Mouse (Mus musculus) hindlimb bud, embryonic 11.5 days (tissue): ENCODE results near the gene Sema3a.

Experiments
- DNase-seq: peaks from one replicate; pipeline ENCODE4 v3.0.0-alpha.2; 2012; ENCODE audit warnings: low read depth, low spot score; ENCODE audit errors: extremely low spot score

Sema3a gene

DNA sequence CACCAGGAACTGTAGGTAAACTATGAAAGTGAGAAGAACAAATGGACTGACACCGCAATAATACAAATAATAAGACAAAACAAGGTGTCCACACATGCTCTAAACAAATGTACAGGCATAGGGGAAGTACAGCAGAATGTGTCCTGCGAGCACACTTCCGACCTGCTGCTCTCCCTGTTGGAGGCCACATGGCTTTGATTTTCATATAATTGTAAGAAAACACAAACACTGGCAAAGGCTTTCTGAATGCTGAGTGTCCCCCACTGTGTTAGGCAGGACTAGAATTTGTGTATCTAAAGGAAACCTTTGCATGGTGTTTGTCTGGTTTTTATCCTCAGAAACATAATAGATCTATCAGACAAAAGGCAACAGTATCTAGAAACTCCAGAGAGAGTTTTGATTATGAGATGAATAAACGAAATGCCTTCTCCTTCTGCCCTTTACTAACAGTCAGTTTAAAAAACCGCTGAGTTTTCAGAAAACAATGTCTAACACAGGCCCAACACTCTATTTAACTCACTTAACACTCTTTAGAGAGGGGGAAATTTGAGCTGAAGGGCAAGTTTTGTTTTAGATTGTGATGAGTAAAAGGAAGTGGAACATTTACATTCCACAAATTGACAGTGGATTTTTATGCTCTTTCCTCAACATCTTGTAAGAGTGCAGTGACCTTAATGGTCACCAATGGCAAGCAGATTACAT, 193.7 kb downstream of the Sema3a start:
- no peak for DNase-seq

DNA sequence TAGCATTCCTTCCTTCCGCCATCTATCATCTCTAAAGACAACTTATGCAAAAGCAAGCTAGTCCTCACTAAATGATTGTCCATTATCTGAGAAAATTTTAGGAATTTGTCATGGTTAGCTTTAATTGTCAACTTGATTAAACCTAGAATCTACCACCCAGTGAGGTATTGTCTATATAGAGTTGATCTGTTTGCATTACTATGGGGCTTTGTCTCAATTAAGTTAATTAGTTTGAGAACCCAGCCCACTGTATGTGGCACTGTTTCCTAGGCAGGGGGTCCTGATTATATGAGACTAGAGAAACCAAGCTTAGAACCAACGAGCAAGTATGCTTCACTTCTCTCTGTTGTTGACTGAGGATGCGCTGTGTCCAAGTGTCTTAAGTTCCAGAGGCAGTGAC, 194.9 kb downstream of the Sema3a start:
- DNase-seq: no peak

DNA sequence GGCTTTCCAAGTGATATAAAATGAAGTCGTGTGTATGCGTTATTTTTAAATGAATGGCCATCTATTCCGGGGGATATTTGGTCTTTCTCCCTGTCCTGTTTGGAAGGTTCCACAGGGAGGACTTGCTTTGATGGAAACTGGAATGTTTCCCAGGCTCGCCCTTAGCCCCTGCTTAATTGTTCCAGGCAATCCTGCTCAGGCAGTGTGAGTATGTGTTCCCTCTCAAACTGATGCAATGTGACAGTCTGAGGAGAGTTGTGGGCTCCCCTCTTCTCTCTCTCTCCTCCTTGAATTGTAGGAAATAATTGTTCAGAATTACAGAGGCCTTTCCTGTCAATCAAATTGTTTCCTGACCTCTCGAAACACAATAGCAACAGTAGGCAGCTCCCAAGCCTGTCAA, 202.1 kb downstream of the Sema3a start:
- no peak for DNase-seq

DNA sequence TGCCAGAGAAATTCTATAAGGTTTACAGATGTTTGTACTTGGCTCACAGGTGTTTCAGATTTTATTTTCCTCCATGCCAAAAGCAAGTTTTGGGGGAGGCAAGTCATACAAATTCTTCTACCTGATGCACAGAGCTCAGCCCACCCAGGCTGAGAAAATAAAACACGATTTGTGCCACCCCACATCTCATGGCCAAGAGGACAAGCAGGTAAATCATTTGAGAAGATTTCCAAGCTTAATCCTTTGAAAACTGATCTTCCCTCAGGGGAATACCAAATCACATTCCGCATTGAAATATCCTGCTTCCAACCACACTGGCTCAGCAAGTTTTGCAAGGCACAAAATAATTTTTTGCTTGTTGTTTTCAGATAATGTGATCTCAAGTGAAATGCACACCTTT, 206.2 kb downstream of the Sema3a start:
- DNase-seq: no peak

- DNase-seq: no peak
Observed at GRCm38 (mm10) chr5:13337665-13338064, 212.5 kb downstream of the Sema3a start.

DNA sequence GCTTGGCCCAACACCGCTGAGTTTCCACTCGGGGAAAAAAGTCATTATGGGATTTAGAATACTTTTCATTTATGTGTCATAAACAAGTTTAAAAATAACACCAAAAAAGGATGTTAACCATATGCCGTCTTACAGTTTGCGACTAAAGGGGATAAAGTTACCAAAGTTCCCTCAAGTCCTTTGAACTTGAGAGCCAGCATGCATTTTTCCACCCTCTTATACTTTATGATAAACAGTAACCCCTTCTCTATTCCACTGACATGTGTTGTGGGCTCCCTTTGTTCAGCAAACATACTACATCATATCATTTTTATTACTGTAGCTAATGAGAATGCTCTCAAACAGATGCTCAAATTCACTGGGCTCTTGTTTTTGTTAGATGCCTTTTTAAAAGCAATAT, 221.9 kb downstream of the Sema3a start:
- DNase-seq: no peak

DNA sequence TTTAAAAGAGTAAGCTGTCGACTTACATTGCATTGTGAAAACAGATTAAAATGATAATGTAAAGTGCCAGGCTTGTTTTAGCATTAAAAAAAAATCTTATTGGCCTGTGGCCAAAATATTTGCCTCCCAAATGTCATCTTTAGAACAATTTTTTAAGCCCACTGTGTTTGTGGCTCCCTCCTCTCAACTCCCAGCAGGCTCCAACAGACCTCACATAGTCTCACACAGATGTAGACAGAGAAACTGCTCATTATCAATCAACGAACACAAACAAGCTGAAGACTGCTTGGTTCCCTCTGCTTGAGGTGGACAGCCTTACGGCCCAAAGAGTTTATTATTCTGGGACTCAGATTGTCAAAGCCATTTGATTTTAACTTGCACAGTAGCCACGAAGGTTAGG, 226.4 kb downstream of the Sema3a start:
- DNase-seq: no peak

GRCm38 (mm10) chr5:13352995-13353394, 227.8 kb downstream of the Sema3a start:
- DNase-seq: no peak

- DNase-seq: no peak
Observed at GRCm38 (mm10) chr5:13353539-13353938, 228.3 kb downstream of the Sema3a start.

- DNase-seq: no peak
Observed at GRCm38 (mm10) chr5:13354913-13355312, 229.7 kb downstream of the Sema3a start.

DNA sequence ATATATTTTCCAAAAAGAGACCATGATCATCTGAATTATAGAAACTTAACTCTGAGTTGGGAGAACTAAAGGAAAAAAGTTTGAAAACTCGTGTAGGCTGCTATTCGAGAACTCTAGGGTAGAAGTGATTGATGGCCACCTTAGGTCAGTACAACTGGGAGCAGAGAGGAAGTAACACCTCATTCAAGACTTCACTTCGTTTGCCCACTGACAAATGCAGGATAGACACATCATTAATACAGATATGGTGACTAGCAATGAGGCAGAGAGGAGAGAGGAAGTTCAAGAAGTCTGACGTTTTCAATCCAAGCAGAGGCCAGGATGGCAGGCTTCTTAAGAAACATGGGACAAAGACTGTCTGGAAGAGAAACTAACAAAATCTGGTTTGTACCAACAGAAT, 233.6 kb downstream of the Sema3a start:
- no peak for DNase-seq

DNA sequence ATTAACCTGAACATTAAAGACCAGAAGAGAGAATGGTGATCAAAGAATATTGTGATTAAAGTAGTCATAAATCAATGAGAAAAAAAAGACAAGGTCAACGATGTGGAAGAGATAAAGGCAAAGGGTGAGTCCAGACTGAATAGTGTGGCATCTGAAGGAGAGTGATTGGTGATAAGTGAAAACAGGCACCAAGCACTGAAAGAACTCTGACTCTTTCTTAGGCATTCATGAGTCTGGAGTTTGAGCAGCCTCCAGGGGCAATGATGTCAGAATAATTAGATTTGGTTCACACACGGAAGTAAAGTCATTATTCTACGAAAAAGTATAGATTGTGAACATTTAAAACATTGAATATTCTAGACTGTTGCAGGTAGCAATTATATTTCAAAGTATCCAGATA, 235.5 kb downstream of the Sema3a start:
- DNase-seq: no peak

- DNase-seq: no peak
Observed at GRCm38 (mm10) chr5:13365108-13365507, 239.9 kb downstream of the Sema3a start.

DNA sequence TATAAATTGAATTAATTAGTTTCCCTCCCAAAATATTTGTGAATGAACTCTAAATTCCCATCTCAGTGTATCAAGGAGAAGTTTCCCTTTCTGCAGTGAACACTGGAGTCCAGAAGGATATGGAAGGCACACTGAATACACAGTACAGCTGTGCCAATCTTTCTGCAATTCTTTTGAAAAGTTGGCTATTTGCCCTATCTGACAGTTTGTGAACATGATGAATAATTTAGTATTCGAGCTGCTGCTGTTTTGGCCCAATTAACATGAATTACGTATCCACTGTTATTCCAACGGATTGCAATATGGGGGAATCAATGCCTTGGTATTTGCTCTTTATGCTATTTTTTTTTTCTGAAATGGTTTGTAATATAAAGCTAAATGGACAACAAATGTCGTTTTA, 254.0 kb downstream of the Sema3a start:
- no peak for DNase-seq

- DNase-seq: no peak
Observed at GRCm38 (mm10) chr5:13384047-13384446, 258.8 kb downstream of the Sema3a start.

GRCm38 (mm10) chr5:13384714-13385113, 259.5 kb downstream of the Sema3a start:
- DNase-seq: no peak

DNA sequence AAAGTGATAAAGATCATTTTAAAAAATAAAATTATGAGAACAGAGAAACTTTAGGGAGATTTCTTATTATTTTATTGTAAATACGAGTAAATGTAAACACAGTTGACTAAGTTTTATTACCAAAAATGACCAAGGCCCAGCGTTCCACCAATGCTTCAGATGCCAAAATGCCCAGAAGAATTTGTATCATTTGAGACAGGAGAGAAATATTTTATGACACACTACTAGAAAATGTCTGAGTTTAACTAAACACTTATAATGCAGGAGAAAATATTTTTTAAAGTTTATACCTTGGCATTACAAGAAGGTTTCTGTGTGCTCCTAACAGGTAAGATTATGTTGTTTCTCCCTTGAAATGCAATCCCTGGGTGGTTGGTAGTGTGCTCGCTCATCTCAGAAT, 261.4 kb downstream of the Sema3a start:
- no peak for DNase-seq

DNA sequence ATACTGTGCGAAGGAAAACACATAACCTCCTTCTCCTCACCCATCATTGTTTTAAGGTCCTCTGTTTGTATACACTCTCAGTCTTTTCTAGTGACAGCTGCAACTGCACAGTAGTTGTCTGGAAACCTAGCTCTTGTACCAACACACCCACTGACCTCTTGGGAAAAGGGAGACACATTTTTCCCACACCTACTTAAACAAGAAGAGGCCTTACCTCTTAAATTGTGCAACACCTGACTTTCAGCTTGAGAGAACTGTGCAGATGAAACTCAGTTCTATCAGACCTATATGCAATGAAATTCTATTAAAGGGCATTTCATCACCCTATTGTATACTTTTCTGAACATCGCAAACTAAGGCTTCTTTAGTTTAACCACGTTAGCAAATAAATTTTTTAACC, 262.5 kb downstream of the Sema3a start:
- no peak for DNase-seq

DNA sequence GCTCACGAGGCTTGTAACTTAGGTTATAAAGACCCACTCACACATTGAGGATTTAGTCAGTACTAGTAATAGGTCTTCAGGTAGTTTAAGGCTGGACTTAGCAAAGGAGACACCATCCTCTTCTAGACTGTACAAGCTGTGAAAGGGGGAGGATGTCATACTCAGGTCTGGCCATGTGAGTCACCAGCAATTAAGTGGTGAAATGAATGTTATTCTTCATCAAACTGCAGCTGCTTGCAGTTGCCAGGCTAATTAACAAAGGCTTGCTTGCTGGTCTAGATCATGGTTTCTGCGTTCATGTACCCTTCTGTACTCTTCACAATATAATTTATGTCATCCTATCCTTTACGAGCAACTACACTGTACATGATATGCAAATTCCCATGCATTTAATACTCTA, 264.8 kb downstream of the Sema3a start:
- no peak for DNase-seq

DNA sequence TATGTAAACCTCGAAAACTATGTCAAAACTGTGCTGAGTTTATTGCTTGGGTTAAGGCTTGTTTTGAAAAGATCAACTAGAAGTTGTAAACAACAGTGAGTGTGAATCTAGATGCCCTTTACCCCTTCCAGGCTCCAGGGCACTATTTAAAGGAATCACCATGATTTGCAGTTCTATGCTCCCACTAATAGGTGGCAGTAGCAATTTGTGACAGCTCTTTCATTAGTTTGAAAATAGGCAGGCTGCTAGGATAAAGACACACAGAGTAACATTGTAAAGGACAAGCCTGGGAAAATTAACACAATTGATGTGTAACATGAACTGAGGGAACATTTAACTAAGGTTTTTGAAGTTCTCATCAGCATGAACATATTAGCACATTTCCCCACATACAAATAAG, 280.2 kb downstream of the Sema3a start:
- DNase-seq: no peak

- DNase-seq: no peak
Observed at GRCm38 (mm10) chr5:13406131-13406530, 280.9 kb downstream of the Sema3a start.

DNA sequence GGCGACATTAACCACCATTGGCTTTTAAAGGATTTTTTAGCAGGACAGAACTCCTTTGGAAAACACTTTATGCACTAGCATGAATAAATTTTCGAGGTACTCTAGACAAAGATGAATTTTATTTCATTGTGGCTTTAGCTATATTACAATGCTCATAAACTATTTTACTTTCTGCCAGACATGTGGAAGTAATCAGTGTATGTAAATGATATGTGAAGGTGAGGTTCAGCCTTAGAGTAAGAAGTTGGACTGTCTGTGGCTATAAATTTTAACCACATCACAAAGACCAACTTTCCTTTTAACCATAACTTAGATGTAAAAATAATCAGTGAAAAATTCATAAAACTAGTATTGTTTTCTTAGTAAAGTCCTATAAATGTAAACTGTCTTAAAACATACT, 286.7 kb downstream of the Sema3a start:
- DNase-seq: no peak

DNA sequence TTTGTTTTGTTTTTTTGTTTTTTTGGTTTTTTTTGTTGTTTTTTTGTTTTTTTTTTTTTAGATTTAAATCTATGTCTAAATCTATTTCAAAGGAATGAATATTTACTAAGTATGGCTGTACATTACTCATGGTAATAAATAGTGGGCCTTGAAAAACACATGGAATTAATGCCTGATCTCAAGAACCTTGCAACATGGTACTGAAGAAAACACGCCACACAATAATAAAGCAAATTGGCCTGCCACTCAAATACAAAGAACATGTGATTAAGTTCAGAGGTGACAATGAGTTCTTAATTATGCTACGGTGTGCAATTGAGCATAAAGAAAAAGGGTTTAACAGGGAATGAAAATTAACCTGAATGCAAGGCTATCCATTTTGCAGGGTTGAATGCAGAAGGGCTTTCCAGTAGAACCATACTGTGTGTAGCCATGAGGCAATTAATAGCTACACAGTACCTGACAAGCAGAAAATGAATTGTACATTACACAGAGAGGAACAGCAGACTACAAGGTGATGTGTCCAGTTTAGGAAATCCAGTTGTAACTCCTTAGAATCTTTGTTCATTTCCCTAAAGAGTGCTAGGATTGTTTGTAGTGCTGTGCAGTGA, 288.8 kb downstream of the Sema3a start:
- DNase-seq: no peak
